In the genomic region with DNA sequence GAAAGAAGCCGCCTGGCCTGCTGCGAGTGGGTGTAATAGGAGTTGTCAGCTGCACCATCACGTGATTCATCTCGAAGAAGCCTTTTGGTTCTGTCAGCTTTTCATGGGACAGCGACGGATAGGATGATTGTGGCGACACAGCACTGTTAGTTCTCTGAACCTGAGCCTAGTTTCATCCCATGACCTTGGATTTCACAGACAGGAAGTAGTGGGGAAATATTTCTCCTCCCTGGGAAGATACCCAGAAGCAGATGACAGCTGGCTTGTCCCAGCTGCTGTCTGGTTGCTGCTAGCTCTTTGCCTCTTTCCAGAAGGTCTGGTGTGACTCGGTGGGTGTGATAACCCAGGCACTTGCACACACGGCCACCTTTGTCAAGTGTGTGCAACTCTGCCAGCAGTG, we compare ENCODE assay signal across 12 mouse cellular contexts. TPM values are rescaled to one million over a fixed set of nuclear protein-coding genes. Genes with fewer than 3 reads are reported as not detected.
A peak's percentile ranks its signal among the peaks of the same experiment; 100 is the strongest.
DNase-seq lines count a peak whose midpoint lies in the region; ATAC-seq and TF ChIP-seq lines count a peak whose summit lies in the region.
"Had no signal": no experiment of that assay in that cellular context is flagged by ENCODE, and none has a peak within 500 bp of the region (broad histone marks: within the 10 kb centered on the region; RNA-seq: fewer than 3 reads in every experiment).

No protein-coding gene starts in this region.

- no peak overlapping the region for H3K4me2 ChIP-seq in intestine, postnatal 0 days (replicated peaks; ENCODE audit: low read depth)
- no peak overlapping the region for H3K4me2 ChIP-seq in midbrain, embryonic 14.5 days (ENCODE audit: low read length)
- H3K4me2 ChIP-seq: neural tube, embryonic 13.5 days had no signal

- peak; percentile 14 for ATAC-seq in intestine, postnatal 0 days
- no peak for ATAC-seq in erythroblast, adult 5-6 weeks (replicated peaks; ENCODE audit: low FRiP score, poor library complexity, severe bottlenecking)
- no peak for ATAC-seq in midbrain, embryonic 14.5 days (ENCODE audit: low FRiP score, low TSS enrichment)
- ATAC-seq: CD4-positive, CD25-positive, alpha-beta regulatory T cell, adult 4 months had no signal

- peak overlapping the region; percentile 30 for H3K27ac ChIP-seq in embryonic facial prominence, embryonic 10.5 days (replicated peaks)
- H3K27ac ChIP-seq in intestine, postnatal 0 days (ENCODE audit: low read depth, low read length), result peak overlapping the region; percentile 87
- H3K27ac ChIP-seq in macrophage, result peak overlapping the region; percentile 89
- no peak overlapping the region for H3K27ac ChIP-seq in forebrain, embryonic 10.5 days
- no peak overlapping the region for H3K27ac ChIP-seq in midbrain, embryonic 14.5 days (replicated peaks; ENCODE audit: low read depth, low read length)
- H3K27ac ChIP-seq: neural tube, embryonic 13.5 days had no signal

- H3K4me3 ChIP-seq in embryonic facial prominence, embryonic 10.5 days, result no peak overlapping the region
- no peak overlapping the region for H3K4me3 ChIP-seq in intestine, postnatal 0 days (ENCODE audit: low read depth, low read length)
- no peak overlapping the region for H3K4me3 ChIP-seq in macrophage (ENCODE audit: inconsistent target)
- H3K4me3 ChIP-seq in forebrain, embryonic 10.5 days, result no peak overlapping the region
- H3K4me3 ChIP-seq in midbrain, embryonic 14.5 days (replicated peaks; ENCODE audit: low read depth, low read length), result no peak overlapping the region
- H3K4me3 ChIP-seq: neural tube, embryonic 13.5 days had no signal

- WGBS in embryonic facial prominence, embryonic 10.5 days, result 79% methylated on average over 9 of the region's 9 CpGs
- 26% methylated on average over 9 of the region's 9 CpGs for WGBS in intestine, postnatal 0 days
- 42% methylated on average over 9 of the region's 9 CpGs for WGBS in macrophage (ENCODE audit: missing documents)
- 84% methylated on average over 9 of the region's 9 CpGs for WGBS in forebrain, embryonic 10.5 days
- 85% methylated on average over 9 of the region's 9 CpGs for WGBS in midbrain, embryonic 14.5 days

- intact Hi-C loops in gastrocnemius, postnatal 14 days (cut with DNase I; ENCODE audit: low total_unique reads), result no loop called here

- DNase-seq in gastrocnemius, postnatal 25 days, result peak; percentile 9
- no peak for DNase-seq in gastrocnemius, postnatal 14 days
- no peak for DNase-seq in embryonic facial prominence, embryonic 10.5 days (ENCODE audit: low spot score)
- no peak for DNase-seq in forebrain, embryonic 10.5 days (ENCODE audit: extremely low spot score, low spot score)
- no peak for DNase-seq in midbrain, embryonic 14.5 days
- DNase-seq: left cerebral cortex, postnatal 4 days; thymus, postnatal 4 days had no signal

- TF ChIP-seq CTCF in intestine, postnatal 0 days (IDR thresholded peaks at IDR 0.05; ENCODE audit: low read depth), result no peak

- H3K27me3 ChIP-seq in embryonic facial prominence, embryonic 10.5 days (replicated peaks; ENCODE audit: low read depth, poor library complexity, severe bottlenecking), result peaks cover 2% of the 10 kb centered on the region; the same call in 1 of the 2 replicates
- no peaks in the 10 kb centered on the region for H3K27me3 ChIP-seq in intestine, postnatal 0 days (replicated peaks; ENCODE audit: control insufficient read depth, insufficient read depth, low read length)
- 0 out of 2 replicates have a peak, but pooled peaks cover 1% of the 10 kb centered on the region for H3K27me3 ChIP-seq in forebrain, embryonic 10.5 days (ENCODE audit: poor library complexity, severe bottlenecking)
- H3K27me3 ChIP-seq in midbrain, embryonic 14.5 days (ENCODE audit: control insufficient read depth, insufficient read depth, low read length), result no peaks in the 10 kb centered on the region
- H3K27me3 ChIP-seq: neural tube, embryonic 13.5 days had no signal

- H3K9me3 ChIP-seq in embryonic facial prominence, embryonic 10.5 days, result no peaks in the 10 kb centered on the region
- no peaks in the 10 kb centered on the region for H3K9me3 ChIP-seq in intestine, postnatal 0 days (ENCODE audit: control insufficient read depth)
- no peaks in the 10 kb centered on the region for H3K9me3 ChIP-seq in forebrain, embryonic 10.5 days
- H3K9me3 ChIP-seq in midbrain, embryonic 14.5 days (ENCODE audit: control insufficient read depth, low read length), result no peaks in the 10 kb centered on the region
- H3K9me3 ChIP-seq: neural tube, embryonic 13.5 days had no signal

- no peaks in the 10 kb centered on the region for H3K79me2 ChIP-seq in macrophage (ENCODE audit: inconsistent target)

- no peaks in the 10 kb centered on the region for H3K36me3 ChIP-seq in embryonic facial prominence, embryonic 10.5 days (replicated peaks)
- H3K36me3 ChIP-seq in intestine, postnatal 0 days (ENCODE audit: control insufficient read depth, insufficient read depth), result no peaks in the 10 kb centered on the region
- no peaks in the 10 kb centered on the region for H3K36me3 ChIP-seq in macrophage (ENCODE audit: inconsistent target)
- H3K36me3 ChIP-seq in forebrain, embryonic 10.5 days (replicated peaks), result no peaks in the 10 kb centered on the region
- H3K36me3 ChIP-seq in midbrain, embryonic 14.5 days (ENCODE audit: control insufficient read depth, insufficient read depth, low read length), result no peaks in the 10 kb centered on the region
- H3K36me3 ChIP-seq: neural tube, embryonic 13.5 days had no signal

- no peak overlapping the region for H3K9ac ChIP-seq in intestine, postnatal 0 days (ENCODE audit: low read depth, low read length)
- H3K9ac ChIP-seq in midbrain, embryonic 14.5 days (replicated peaks; ENCODE audit: low read length), result no peak overlapping the region
- H3K9ac ChIP-seq: neural tube, embryonic 13.5 days had no signal

- H3K4me1 ChIP-seq in embryonic facial prominence, embryonic 10.5 days, result peaks cover 13% of the 10 kb centered on the region
- H3K4me1 ChIP-seq in intestine, postnatal 0 days (replicated peaks; ENCODE audit: control insufficient read depth, insufficient read depth, low read length), result 0 out of 2 replicates have a peak, but pooled peaks cover under 1% of the 10 kb centered on the region
- H3K4me1 ChIP-seq in forebrain, embryonic 10.5 days, result peaks cover 8% of the 10 kb centered on the region
- H3K4me1 ChIP-seq in midbrain, embryonic 14.5 days (ENCODE audit: control insufficient read depth, insufficient read depth, low read length), result no peaks in the 10 kb centered on the region

RNA-seq across cellular contexts. Expression of gene Ccn2, which starts 39.0 kb away (rescaled TPM):
- total RNA-seq in gastrocnemius, postnatal 25 days (2021), result 10 to 100 TPM; 13.2 to 28.1 TPM
- total RNA-seq in gastrocnemius, postnatal 14 days (2021), result 10 to 100 TPM; 20.2 to 57.0 TPM
- polyA plus RNA-seq in embryonic facial prominence, embryonic 10.5 days (2016; fragmentation: Nextera tagmentation; extraction: Ambion mirVana), result 7.9 and 10.1 TPM in 2 replicates
- polyA plus RNA-seq in intestine, postnatal 0 days (2015; fragmentation: Nextera tagmentation; extraction: Ambion mirVana), result 7.8 and 10.2 TPM in 2 replicates
- total RNA-seq in macrophage (2018; cell fraction: chromatin; rRNA removed), result 1 to 10 TPM in 1 of 26 experiments, under 1 TPM in 2, not detected in 23; 0.21 to 9.9 (median 0.34) TPM
- total RNA-seq in macrophage (2018; cell fraction: cytosol; rRNA removed), result under 1 TPM in 20 of 26 experiments, not detected in 6; 0.04 to 0.80 (median 0.13) TPM
- total RNA-seq in macrophage (2018; cell fraction: nucleus; rRNA removed), result 1 to 10 TPM in 1 of 26 experiments, under 1 TPM in 4, not detected in 21; 0.20 to 1.5 (median 0.56) TPM
- polyA plus RNA-seq in macrophage (2018), result 0.30 to 1.3 TPM in 2 of 3 replicates, not detected in the other
- polyA plus RNA-seq in forebrain, embryonic 10.5 days (2016; fragmentation: Nextera tagmentation; extraction: Ambion mirVana), result 11.2 and 11.7 TPM in 2 replicates
- total RNA-seq in erythroblast, adult 5-6 weeks (2015; ENCODE audit: low replicate concordance), result 1.7 TPM in 1 of 2 replicates, not detected in the other
- 0.70 TPM in 1 of 2 replicates, not detected in the other for total RNA-seq in erythroblast, adult 5-6 weeks (2017; ENCODE audit: low replicate concordance)
- 1.4 and 2.0 TPM in 2 replicates for polyA plus RNA-seq in midbrain, embryonic 14.5 days (2014; fragmentation: Nextera tagmentation; extraction: Ambion mirVana)
- polyA plus RNA-seq: CD4-positive, CD25-positive, alpha-beta regulatory T cell, adult 4 months had no signal

Comparison
In these comparisons a context has a peak if more than half of its experiments do, and no peak if none do; other contexts are left out.
1. H3K27ac ChIP-seq: peak in embryonic facial prominence, embryonic 10.5 days (single experiment), intestine, postnatal 0 days (single experiment) and macrophage (single experiment); none in forebrain, embryonic 10.5 days (single experiment) and midbrain, embryonic 14.5 days (single experiment).